Mouse (Mus musculus): Measurements from ENCODE around the gene Ptpre. TPM values are rescaled to one million over a fixed set of nuclear protein-coding genes. Genes with fewer than 3 reads are reported as not detected.
"Not testable (repeated sequence)": the region's sequence is repeated elsewhere in the genome, so short reads cannot be mapped to it uniquely, and the experiment has no call there.

The Ptpre gene
- polyA plus RNA-seq, 1 experiment from 2014 or later, result 10.0 TPM

DNA sequence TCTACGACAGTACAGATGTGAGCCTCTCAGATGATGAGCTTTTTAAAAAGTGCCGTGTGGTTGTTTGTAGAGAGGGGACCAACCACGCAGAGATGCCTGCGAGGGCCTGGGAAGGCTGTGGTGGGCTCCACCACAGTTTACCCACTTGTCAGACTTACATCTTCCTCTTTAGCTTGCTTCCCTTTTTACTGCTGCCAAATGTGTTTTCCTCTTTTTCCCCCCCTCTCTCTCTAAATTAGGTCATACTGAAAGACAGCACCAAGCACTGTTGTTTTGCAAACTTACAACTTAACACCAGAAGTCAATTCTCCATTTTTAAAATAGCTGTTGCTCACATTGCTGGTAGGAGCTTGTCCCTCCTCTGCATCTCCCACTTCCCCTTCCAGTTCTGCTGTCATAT is 117.8 kb downstream of the Ptpre start:
- Histone ChIP-seq H3K36me3 (no peaks in the 10 kb centered on the region), H3K4me3 (replicated peaks) (no peak overlapping the region), H3K4me2 (no peak overlapping the region), H3K27ac (replicated peaks) (no peak overlapping the region), H3K9ac (replicated peaks) (no peak overlapping the region), H3K9me3 (replicated peaks) (no peaks in the 10 kb centered on the region), H3K4me1 (no peaks in the 10 kb centered on the region), H3K27me3 (replicated peaks) (no peaks in the 10 kb centered on the region)
- WGBS, result 84% methylated on average over 4 of the region's 4 CpGs
- ATAC-seq (ENCODE audit: low FRiP score), result no peak

DNA sequence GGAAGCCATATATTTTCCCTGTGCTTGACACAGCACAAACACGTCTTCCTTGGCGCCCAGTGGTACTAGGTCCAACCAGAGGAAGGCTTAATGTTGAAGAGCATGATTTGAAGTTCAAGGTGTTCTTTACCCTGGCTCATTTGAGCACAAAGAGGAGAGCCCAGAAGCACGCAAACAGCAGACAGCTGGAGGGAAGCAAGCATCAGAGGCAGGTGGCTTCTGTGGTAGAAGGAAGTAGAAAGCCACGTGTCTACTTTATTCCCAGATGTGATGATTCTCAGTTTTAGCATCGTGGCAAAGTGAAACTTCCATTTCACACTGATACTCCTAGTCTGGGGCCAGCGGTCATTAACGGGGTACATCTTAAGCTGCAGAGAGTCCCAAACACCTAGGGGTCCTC is 120.9 kb downstream of the Ptpre start:
- 93% methylated on average over 7 of the region's 7 CpGs for whole genome bisulfite sequencing
- H3K27ac ChIP-seq (replicated peaks), result no peak overlapping the region
- H3K36me3 ChIP-seq, result no peaks in the 10 kb centered on the region
- H3K4me1 ChIP-seq, result no peaks in the 10 kb centered on the region
- no peak for ATAC-seq (ENCODE audit: low FRiP score)
- no peak overlapping the region for H3K4me3 ChIP-seq (replicated peaks)
- no peak overlapping the region for H3K9ac ChIP-seq (replicated peaks)
- H3K9me3 ChIP-seq (replicated peaks), result no peaks in the 10 kb centered on the region
- H3K4me2 ChIP-seq, result no peak overlapping the region
- H3K27me3 ChIP-seq (replicated peaks), result no peaks in the 10 kb centered on the region

DNA sequence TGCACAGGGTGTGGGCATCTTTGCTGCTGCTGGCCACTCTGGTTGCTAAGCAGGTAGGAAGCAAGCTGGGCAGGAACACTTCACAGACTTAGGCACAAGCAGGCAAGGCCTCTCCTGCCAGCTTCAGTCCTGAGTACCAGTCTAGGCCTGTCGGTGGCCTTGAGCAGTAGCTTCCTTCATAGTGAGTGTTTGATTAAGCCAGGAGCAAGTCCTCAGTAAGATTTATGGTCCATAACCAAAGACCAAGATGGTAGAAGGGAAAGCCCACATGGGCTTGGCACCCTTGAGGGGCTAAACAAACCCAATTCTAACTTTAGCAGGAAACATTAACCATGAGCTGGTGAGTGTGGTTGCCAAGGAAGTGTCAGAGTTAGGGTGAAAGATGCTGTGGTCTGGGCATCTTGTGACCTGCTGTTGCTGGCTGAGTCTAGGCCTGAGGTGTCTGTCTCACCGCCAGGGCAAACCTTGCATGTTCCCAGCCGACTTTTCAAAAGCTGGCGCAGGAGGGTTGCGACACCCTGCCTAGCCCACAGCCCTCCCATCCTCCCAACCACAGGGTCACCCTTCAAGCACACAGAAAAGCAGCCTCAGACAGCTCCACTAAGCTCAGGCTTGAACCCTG is 122.1 kb downstream of the Ptpre start:
- H3K4me2 ChIP-seq, result no peak overlapping the region
- H3K27ac ChIP-seq (replicated peaks), result no peak overlapping the region
- no peak for ATAC-seq (ENCODE audit: low FRiP score)
- H3K4me1 ChIP-seq, result no peaks in the 10 kb centered on the region
- H3K27me3 ChIP-seq (replicated peaks), result no peaks in the 10 kb centered on the region
- H3K36me3 ChIP-seq, result no peaks in the 10 kb centered on the region
- no peak overlapping the region for H3K4me3 ChIP-seq (replicated peaks)
- H3K9ac ChIP-seq (replicated peaks), result no peak overlapping the region
- 86% methylated on average over 5 of the region's 5 CpGs for WGBS
- H3K9me3 ChIP-seq (replicated peaks), result no peaks in the 10 kb centered on the region

DNA sequence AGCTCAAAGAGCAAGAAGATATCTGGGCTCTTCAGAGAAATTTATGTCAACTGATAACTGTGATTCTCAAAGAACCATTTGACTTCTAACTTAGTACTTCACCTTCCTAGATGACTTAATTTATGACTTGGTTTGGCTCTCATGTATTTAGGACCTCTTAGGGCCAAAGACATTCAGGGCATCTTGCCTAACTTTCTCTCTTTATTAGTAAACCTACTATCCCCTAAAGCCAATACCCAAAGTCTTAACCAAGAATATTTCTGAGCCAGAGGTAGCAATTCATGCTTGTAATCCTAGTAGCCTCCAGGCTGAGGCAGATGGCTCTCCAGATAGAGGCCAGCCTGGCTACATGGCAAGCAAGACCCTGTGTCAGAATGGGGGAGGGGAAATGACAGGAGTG is 123.0 kb downstream of the Ptpre start:
- Histone ChIP-seq H3K36me3 (no peaks in the 10 kb centered on the region), H3K27ac (replicated peaks) (no peak overlapping the region), H3K4me3 (replicated peaks) (no peak overlapping the region), H3K27me3 (replicated peaks) (no peaks in the 10 kb centered on the region), H3K4me1 (no peaks in the 10 kb centered on the region), H3K9ac (replicated peaks) (no peak overlapping the region), H3K9me3 (replicated peaks) (no peaks in the 10 kb centered on the region), H3K4me2 (no peak overlapping the region)
- no peak for ATAC-seq (ENCODE audit: low FRiP score)

DNA sequence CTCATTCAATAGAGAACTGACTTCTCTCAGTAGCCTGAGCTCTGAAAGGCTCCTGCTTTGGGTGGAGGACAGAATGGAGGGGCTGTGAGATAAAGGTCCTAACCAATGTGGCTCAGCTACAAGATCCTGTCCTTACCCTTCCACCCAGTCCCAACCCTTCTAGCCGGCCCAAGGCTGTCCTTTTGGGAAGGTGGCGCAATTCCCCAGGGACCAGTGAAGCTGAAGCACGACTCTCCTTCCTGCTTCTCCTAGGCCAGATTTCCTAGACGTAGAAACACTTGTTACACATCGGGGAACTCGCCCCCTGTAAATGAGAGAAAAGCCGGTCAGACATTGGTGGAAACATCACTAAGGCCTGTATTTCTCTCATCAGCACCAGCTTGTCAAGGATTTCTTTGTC is 126.9 kb downstream of the Ptpre start:
- 81% methylated on average over 7 of the region's 7 CpGs for WGBS
- Histone ChIP-seq H3K4me3 (replicated peaks) (no peak overlapping the region), H3K4me1 (no peaks in the 10 kb centered on the region), H3K9me3 (replicated peaks) (no peaks in the 10 kb centered on the region), H3K36me3 (no peaks in the 10 kb centered on the region), H3K27ac (replicated peaks) (no peak overlapping the region), H3K27me3 (replicated peaks) (no peaks in the 10 kb centered on the region), H3K9ac (replicated peaks) (no peak overlapping the region), H3K4me2 (no peak overlapping the region)
- ATAC-seq (ENCODE audit: low FRiP score), result no peak

DNA sequence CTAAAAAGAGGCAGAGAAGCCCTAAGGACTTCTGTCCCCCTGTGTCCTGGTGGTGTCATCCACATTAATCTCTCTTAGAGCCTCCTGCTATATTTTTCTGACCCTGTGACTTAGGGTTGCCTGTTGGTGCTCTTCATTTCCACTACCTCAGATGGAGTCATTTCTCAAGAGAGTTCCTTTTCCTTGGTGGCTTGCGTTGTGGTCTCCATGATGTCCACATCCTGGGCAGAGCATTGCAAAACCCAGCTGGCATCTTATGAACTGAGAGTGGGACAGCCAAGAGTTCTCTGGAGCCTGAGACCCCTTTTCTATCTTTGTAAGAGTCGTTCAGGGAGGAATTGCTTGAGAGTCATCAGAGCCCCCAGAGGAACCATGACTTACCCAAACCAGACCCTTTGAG is 129.0 kb downstream of the Ptpre start:
- Histone ChIP-seq H3K4me3 (replicated peaks) (no peak overlapping the region), H3K36me3 (no peaks in the 10 kb centered on the region; the same call in 1 of the 2 replicates), H3K27ac (replicated peaks) (no peak overlapping the region), H3K9me3 (replicated peaks) (no peaks in the 10 kb centered on the region), H3K9ac (replicated peaks) (no peak overlapping the region), H3K4me2 (no peak overlapping the region), H3K4me1 (no peaks in the 10 kb centered on the region), H3K27me3 (replicated peaks) (no peaks in the 10 kb centered on the region)
- ATAC-seq (ENCODE audit: low FRiP score), result no peak
- 88% methylated on average over 2 of the region's 2 CpGs for WGBS

DNA sequence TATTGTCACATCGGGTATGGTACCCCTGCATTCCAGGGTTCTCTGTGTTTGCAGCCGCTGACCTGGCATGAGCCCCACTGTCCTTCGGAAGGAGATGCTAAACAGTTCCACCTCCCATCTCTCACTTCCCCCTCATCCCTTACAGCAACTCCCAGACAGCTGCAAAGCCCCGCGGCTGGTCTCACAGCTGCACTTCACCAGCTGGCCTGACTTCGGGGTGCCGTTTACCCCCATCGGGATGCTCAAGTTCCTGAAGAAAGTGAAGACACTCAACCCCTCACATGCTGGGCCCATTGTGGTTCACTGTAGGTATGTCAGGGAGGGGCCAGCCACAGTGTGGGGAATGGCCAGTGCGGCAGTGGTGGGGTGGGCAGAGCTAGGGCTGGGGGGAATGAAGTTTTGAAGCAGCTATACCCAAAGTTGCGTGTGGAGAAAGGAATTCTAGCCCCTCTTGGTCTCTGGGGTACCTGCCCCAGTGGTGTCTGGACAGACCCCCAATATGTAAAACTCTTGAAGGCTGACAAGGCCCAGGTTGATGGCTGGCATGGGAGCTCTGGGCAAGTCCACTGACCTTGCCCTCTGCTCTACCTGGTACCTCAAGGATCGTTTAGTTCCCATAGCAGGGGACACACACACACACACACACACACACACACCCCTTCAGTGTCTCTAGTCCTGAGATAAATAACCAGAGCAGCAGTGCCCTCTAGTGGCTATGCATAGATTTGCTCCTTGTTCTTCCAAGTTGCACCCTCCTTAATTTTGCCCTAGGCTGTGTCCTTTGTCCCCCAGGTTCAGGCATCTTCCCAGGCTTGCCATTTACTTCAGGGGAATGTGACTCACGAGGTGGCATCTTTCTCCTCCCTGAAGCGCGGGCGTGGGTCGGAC is 131.8 kb downstream of the Ptpre start:
- Histone ChIP-seq H3K9me3 (replicated peaks) (no peaks in the 10 kb centered on the region), H3K27ac (replicated peaks) (no peak overlapping the region), H3K4me1 (no peaks in the 10 kb centered on the region), H3K36me3 (peaks cover 2% of the 10 kb centered on the region; the same call in 1 of the 2 replicates), H3K4me3 (replicated peaks) (no peak overlapping the region), H3K9ac (replicated peaks) (no peak overlapping the region), H3K27me3 (replicated peaks) (no peaks in the 10 kb centered on the region), H3K4me2 (no peak overlapping the region)
- 34% methylated on average over 16 of the region's 16 CpGs for WGBS
- no peak for ATAC-seq (ENCODE audit: low FRiP score)

DNA sequence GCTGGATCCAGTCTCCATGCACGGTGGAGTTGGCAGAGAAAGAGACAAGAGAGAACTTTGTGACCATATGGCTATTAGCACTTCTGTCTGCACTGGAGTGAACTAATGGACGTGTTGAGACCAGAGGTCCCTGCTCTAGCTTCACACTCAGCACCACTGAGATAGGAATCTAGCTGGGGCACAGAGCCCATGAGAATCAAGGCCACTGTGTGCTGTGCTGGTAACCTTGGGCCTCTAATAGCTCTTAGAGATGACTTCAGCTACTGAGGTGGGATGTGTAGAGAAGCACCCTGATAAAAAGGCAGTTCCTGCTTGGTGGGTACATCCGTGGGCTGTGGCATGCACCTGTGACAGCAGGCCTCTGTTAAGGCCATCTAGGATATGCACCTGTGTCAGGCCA is 136.3 kb downstream of the Ptpre start:
- H3K9ac ChIP-seq (replicated peaks), result no peak overlapping the region
- H3K27me3 ChIP-seq (replicated peaks), result no peaks in the 10 kb centered on the region
- no peak overlapping the region for H3K4me2 ChIP-seq
- no peak overlapping the region for H3K27ac ChIP-seq (replicated peaks)
- 50% methylated on average over 3 of the region's 3 CpGs for WGBS
- H3K9me3 ChIP-seq (replicated peaks), result no peaks in the 10 kb centered on the region
- no peak overlapping the region for H3K4me3 ChIP-seq (replicated peaks)
- peaks cover 2% of the 10 kb centered on the region; the same call in 1 of the 2 replicates for H3K36me3 ChIP-seq
- ATAC-seq (ENCODE audit: low FRiP score), result no peak
- no peaks in the 10 kb centered on the region for H3K4me1 ChIP-seq

DNA sequence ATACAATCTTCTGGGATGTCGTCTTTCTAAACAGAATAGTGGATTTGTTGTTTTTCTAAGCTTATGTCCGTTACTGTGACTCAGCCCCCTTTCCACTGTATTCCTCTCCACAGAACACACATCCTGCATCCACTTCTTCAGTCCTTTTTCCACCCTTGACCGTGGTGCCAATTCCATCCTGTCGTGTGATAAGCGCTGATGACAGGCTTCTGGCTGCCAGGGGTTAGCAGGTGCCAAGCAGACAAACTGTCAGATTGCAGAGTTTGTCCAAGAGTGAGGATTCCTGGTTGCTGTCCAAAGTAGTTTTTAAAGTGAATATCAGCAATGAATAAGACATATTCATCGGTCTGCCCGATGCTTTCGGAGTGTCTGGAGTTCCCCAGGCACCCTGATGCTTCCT is 139.4 kb downstream of the Ptpre start:
- Histone ChIP-seq H3K4me3 (replicated peaks) (no peak overlapping the region), H3K27ac (replicated peaks) (no peak overlapping the region), H3K27me3 (replicated peaks) (no peaks in the 10 kb centered on the region), H3K4me2 (no peak overlapping the region), H3K9ac (replicated peaks) (no peak overlapping the region), H3K9me3 (replicated peaks) (no peaks in the 10 kb centered on the region), H3K36me3 (0 out of 2 replicates have a peak, but pooled peaks cover 2% of the 10 kb centered on the region), H3K4me1 (no peaks in the 10 kb centered on the region)
- no peak for ATAC-seq (ENCODE audit: low FRiP score)
- 86% methylated on average over 8 of the region's 8 CpGs for WGBS

DNA sequence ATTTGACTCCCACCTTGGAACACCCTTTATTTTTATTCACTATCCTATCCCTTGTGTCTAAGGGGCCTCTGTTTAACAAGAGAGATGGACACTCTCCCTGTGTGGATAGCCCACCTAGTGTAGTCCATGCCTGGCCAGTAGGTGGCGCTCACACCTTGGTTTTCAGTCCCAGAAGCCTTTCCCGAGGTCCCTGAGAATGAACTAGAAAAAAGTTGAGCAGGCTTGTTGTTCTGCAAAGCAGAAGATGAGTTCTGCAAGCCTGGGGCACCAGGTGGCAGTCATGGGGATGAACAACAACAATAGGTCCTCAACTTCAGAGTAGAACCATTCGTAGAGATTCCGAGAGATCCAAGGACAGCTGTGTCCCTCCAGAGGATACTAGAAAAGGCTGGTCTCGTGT is 143.1 kb downstream of the Ptpre start:
- H3K4me3 ChIP-seq (replicated peaks), result no peak overlapping the region
- H3K27me3 ChIP-seq (replicated peaks), result no peaks in the 10 kb centered on the region
- H3K9me3 ChIP-seq (replicated peaks), result no peaks in the 10 kb centered on the region
- no peak overlapping the region for H3K4me2 ChIP-seq
- no peak overlapping the region for H3K9ac ChIP-seq (replicated peaks)
- ATAC-seq (ENCODE audit: low FRiP score), result no peak
- no peaks in the 10 kb centered on the region for H3K4me1 ChIP-seq
- WGBS, result 72% methylated on average over 5 of the region's 5 CpGs
- peaks cover 6% of the 10 kb centered on the region; the same call in 1 of the 2 replicates for H3K36me3 ChIP-seq
- no peak overlapping the region for H3K27ac ChIP-seq (replicated peaks)

DNA sequence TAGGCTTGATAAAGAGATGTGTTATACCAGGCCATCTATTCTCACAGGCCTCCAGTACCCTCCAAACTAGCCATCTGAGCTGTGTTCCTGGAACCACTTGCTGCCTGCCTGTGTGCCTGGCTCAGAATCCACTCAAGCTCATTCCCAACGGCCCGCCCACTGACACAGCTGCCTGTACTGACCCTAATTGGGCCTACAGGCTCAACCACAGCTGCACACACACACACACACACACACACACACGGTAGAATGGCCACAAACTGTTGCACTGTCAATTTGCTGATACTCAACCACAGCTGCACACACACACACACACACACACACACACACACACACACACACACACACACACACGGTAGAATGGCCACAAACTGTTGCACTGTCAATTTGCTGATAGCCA is 146.8 kb downstream of the Ptpre start:
- ATAC-seq (ENCODE audit: low FRiP score); H3K4me3 ChIP-seq (replicated peaks); H3K9me3 ChIP-seq (replicated peaks); H3K27me3 ChIP-seq (replicated peaks); H3K36me3 ChIP-seq; H3K4me1 ChIP-seq; H3K9ac ChIP-seq (replicated peaks); H3K4me2 ChIP-seq; H3K27ac ChIP-seq (replicated peaks): not testable (repeated sequence)
- 84% methylated on average over 4 of the region's 4 CpGs for WGBS

DNA sequence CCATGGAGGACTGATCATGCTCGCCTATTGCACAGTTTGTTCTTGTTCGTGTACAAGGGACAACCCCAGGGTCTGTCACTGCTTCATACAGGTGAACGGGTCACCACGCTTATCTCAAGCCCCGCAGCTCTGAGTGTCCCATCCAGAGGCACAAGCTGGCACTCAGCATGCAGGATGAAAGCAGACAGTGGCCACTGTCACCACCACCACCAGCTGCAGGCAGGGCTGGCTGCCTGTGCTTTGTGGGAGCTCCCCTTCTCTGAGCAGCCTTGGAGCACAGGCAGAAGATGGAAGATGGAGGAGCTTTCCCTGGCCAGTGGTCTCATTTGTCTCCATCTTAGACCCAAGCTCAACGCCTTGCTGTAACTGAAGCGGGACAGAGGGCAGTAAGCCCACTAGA is 147.7 kb downstream of the Ptpre start:
- Histone ChIP-seq H3K9ac (replicated peaks) (no peak overlapping the region), H3K27ac (replicated peaks) (no peak overlapping the region), H3K4me1 (no peaks in the 10 kb centered on the region), H3K9me3 (replicated peaks) (no peaks in the 10 kb centered on the region), H3K4me3 (replicated peaks) (no peak overlapping the region), H3K4me2 (no peak overlapping the region), H3K27me3 (replicated peaks) (no peaks in the 10 kb centered on the region), H3K36me3 (peaks cover 9% of the 10 kb centered on the region; the same call in 1 of the 2 replicates)
- no peak for ATAC-seq (ENCODE audit: low FRiP score)
- 87% methylated on average over 7 of the region's 7 CpGs for WGBS

All from neural tube, embryonic 15.5 days (tissue).